Mouse (Mus musculus) myocyte (in vitro differentiated cells): ENCODE results near the gene Kalrn.

Experiments used
- CEBPB ChIP-seq: IDR thresholded peaks from 2 replicates; pipeline ENCODE4 v1.6.1; 2011; ENCODE audit warnings: mild to moderate bottlenecking, moderate library complexity; ENCODE audit not compliant: poor library complexity, insufficient read depth, severe bottlenecking
- E2F4 ChIP-seq: IDR thresholded peaks from one replicate; pipeline ENCODE4 v1.6.1; 2011; ENCODE audit warnings: mild to moderate bottlenecking, control low read depth, moderate library complexity; ENCODE audit not compliant: insufficient read depth
- MAX ChIP-seq: IDR thresholded peaks from one replicate; pipeline ENCODE4 v1.6.1; 2011; ENCODE audit warnings: low read depth, mild to moderate bottlenecking, control low read depth
- MYOD1 ChIP-seq, 3 experiments: IDR thresholded peaks; one replicate each; pipeline ENCODE4 v1.6.1; 2011; ENCODE audit warnings: control low read depth in 2 of 3, low read depth in 2 of 3, mild to moderate bottlenecking in 2 of 3, moderate library complexity in 1 of 3; ENCODE audit not compliant: insufficient read length in 2 of 3, control insufficient read depth in 1 of 3
- MYOG ChIP-seq, 3 experiments: IDR thresholded peaks; one replicate each; pipeline ENCODE4 v1.6.1; 2011; ENCODE audit warnings: control low read depth in 2 of 3, low read depth in 2 of 3, mild to moderate bottlenecking in 2 of 3; ENCODE audit not compliant: insufficient read length in 2 of 3, control insufficient read depth in 1 of 3, insufficient read depth in 1 of 3
- POLR2A ChIP-seq: IDR thresholded peaks from one replicate; pipeline ENCODE4 v1.6.1; 2011; ENCODE audit warnings: low read depth, mild to moderate bottlenecking, control low read depth, moderate library complexity; ENCODE audit not compliant: insufficient read length
- POLR2AphosphoS2 ChIP-seq: IDR thresholded peaks from one replicate; pipeline ENCODE4 v1.6.1; 2011; ENCODE audit warnings: low read depth, control low read depth; ENCODE audit not compliant: insufficient read length
- REST ChIP-seq: IDR thresholded peaks from one replicate; pipeline ENCODE4 v1.6.1; 2011; ENCODE audit warnings: mild to moderate bottlenecking, control low read depth, moderate library complexity; ENCODE audit not compliant: insufficient read depth, insufficient read length
- SRF ChIP-seq: IDR thresholded peaks from one replicate; pipeline ENCODE4 v1.6.1; 2011; ENCODE audit warnings: low read depth; ENCODE audit not compliant: control insufficient read depth, insufficient read length
- TCF12 ChIP-seq: IDR thresholded peaks from one replicate; pipeline ENCODE4 v1.6.1; 2011; ENCODE audit warnings: mild to moderate bottlenecking, control low read depth; ENCODE audit not compliant: poor library complexity, insufficient read depth, severe bottlenecking
- USF1 ChIP-seq: IDR thresholded peaks from one replicate; pipeline ENCODE4 v1.6.1; 2011; ENCODE audit warnings: low read depth, mild to moderate bottlenecking, control low read depth, moderate library complexity

- TF ChIP-seq E2F4: no peak
- no peak for TF ChIP-seq CEBPB
- TF ChIP-seq POLR2A: no peak
- TF ChIP-seq MYOD1 (IDR thresholded peaks at IDR 0.05; ENCODE audit: control insufficient read depth in 1 of 3, insufficient read length in 2 of 3, low read depth in 2 of 3): no peak
- TF ChIP-seq REST: no peak
- TF ChIP-seq POLR2AphosphoS2: no peak
- no peak for TF ChIP-seq TCF12
- TF ChIP-seq USF1: no peak
- no peak for TF ChIP-seq MYOG (IDR thresholded peaks at IDR 0.05; ENCODE audit: control insufficient read depth in 1 of 3, insufficient read depth in 1 of 3, insufficient read length in 2 of 3, low read depth in 2 of 3)
- TF ChIP-seq MAX: no peak
- TF ChIP-seq SRF: no peak
Observed at GRCm38 (mm10) chr16:33932126-33932525, 641.2 kb downstream of the Kalrn start.
